Mouse (Mus musculus) urinary bladder, postnatal 10 days (tissue): ENCODE results near the gene Lonrf2.

ENCODE experiments used
- DNase-seq: peaks from one replicate; pipeline ENCODE4 v3.0.0; 2022; ENCODE audit warnings: low spot score

Gene Lonrf2

GRCm38 (mm10) chr1:38835568-38836476 lies 689 bp downstream of the Lonrf2 start:
- no peak for DNase-seq

- no peak for DNase-seq
Observed at GRCm38 (mm10) chr1:38834899-38835298, 1.6 kb downstream of the Lonrf2 start.

GRCm38 (mm10) chr1:38824926-38825325 lies 11.6 kb downstream of the Lonrf2 start:
- DNase-seq = no peak

- DNase-seq = no peak
Observed at GRCm38 (mm10) chr1:38823851-38824250, 12.7 kb downstream of the Lonrf2 start.

GRCm38 (mm10) chr1:38819691-38820090 lies 16.8 kb downstream of the Lonrf2 start:
- no peak for DNase-seq

- DNase-seq = no peak
Observed at GRCm38 (mm10) chr1:38817671-38818070, 18.8 kb downstream of the Lonrf2 start.

GRCm38 (mm10) chr1:38817268-38817667 lies 19.2 kb downstream of the Lonrf2 start:
- no peak for DNase-seq

- DNase-seq = no peak
Observed at GRCm38 (mm10) chr1:38816306-38816705, 20.2 kb downstream of the Lonrf2 start.

- no peak for DNase-seq
Observed at GRCm38 (mm10) chr1:38807121-38807520, 29.4 kb downstream of the Lonrf2 start.

GRCm38 (mm10) chr1:38800402-38800801 lies 36.1 kb downstream of the Lonrf2 start:
- DNase-seq = no peak

- DNase-seq = no peak
Observed at GRCm38 (mm10) chr1:38799304-38799703, 37.2 kb downstream of the Lonrf2 start.

- no peak for DNase-seq
Observed at GRCm38 (mm10) chr1:38796936-38797335, 39.6 kb downstream of the Lonrf2 start.

GRCm38 (mm10) chr1:38795496-38795895 lies 41.0 kb downstream of the Lonrf2 start:
- no peak for DNase-seq

GRCm38 (mm10) chr1:38791016-38791810 lies 45.3 kb downstream of the Lonrf2 start:
- no peak for DNase-seq

GRCm38 (mm10) chr1:38789988-38790602 lies 46.4 kb downstream of the Lonrf2 start:
- no peak for DNase-seq

- DNase-seq = no peak
Observed at GRCm38 (mm10) chr1:38788904-38789303, 47.6 kb downstream of the Lonrf2 start.

- no peak for DNase-seq
Observed at GRCm38 (mm10) chr1:38787443-38787842, 49.1 kb downstream of the Lonrf2 start.

GRCm38 (mm10) chr1:38786358-38786757 lies 50.2 kb downstream of the Lonrf2 start:
- DNase-seq = no peak

GRCm38 (mm10) chr1:38778271-38778670 lies 58.2 kb downstream of the Lonrf2 start:
- DNase-seq = no peak

- DNase-seq = no peak
Observed at GRCm38 (mm10) chr1:38777500-38777899, 59.0 kb downstream of the Lonrf2 start.

- no peak for DNase-seq
Observed at GRCm38 (mm10) chr1:38775713-38776112, 60.8 kb downstream of the Lonrf2 start.

- no peak for DNase-seq
Observed at GRCm38 (mm10) chr1:38770676-38771075, 65.8 kb downstream of the Lonrf2 start.

GRCm38 (mm10) chr1:38769920-38770319 lies 66.6 kb downstream of the Lonrf2 start:
- no peak for DNase-seq
